Mouse (Mus musculus): ENCODE results near the gene Cd80. TPM values are rescaled to one million over a fixed set of nuclear protein-coding genes. Genes with fewer than 3 reads are reported as not detected.

The Cd80 gene
- total and polyA plus RNA-seq, 3 experiments: 0.04 to 0.38 TPM; not detected in 1

DNA sequence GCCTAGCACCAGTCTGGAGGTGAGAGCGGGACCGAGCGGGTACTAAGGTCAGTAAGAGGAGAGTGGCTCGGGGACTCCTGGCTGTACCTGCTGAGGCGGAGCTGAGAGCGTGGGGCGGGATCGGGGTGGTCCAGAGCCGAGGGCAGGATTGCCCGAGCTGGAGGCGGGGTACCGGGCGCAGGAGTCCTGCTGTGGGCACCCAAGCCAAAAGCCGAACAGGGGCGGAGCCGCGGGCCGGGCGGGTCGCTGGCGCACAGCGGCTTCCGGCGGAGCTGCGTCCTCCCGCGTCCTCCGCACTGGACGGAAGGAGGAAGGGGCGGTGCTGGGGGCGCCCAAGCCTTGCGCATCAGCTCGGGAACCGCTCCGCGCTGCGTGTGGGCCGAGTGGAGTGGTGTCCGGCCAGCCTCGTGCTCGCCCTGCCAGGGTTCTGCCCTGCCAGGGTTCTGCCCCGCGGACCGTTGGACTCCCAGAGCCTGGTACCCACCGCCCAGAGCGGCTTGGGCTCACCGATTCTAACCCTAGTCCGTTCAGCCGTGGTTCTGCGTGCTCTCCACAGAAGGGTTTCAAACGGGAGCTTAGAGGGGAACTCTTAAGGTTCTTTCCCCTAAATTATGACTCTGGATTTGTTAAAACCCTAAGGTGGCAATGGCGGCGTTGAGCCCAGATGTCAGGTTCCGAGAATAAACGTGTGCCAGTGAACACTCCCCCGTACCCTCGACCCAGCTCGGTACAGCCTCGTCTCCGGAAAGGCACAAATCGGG lies 2.7 kb upstream of the Cd80 start, which contains the start of gene Adprh (continued):
- TF ChIP-seq RCOR1 (IDR thresholded peaks at IDR 0.05; ENCODE audit: low read depth, low read length) (0 out of 2 replicates have a peak, but pooled peaks have one; percentile 19), ETS1 (IDR thresholded peaks at IDR 0.05; ENCODE audit: low read depth, low read length) (0 out of 2 replicates have a peak, but pooled peaks have one; percentile 13), UBTF (IDR thresholded peaks at IDR 0.05; ENCODE audit: borderline replicate concordance, insufficient read depth, low read depth, low read length) (0 out of 2 replicates have a peak, but pooled peaks have one; percentile 77)

DNA sequence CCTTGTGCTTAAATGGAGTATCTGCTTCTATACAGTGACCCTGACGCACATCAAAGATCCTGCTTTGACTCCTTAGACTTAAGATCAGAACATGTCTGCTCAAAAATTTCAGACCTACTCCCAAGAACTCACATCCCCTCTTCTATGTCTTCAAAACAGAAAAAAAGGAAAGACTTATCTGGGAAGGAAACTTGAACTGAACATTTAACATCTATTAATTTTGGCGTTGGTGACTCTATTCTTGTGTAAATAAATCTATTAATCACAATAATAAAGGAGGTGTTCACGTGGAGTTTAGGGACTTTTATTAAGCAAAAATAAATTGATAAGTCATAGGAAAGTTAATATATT lies 2.2 kb upstream of the Cd80 start:
- TF ChIP-seq ZNF384 (IDR thresholded peaks at IDR 0.05; ENCODE audit: low read depth, low read length) (no peak), NRF1 (IDR thresholded peaks at IDR 0.05; ENCODE audit: insufficient read depth, low read depth, low read length, poor library complexity, severe bottlenecking) (no peak), POLR2AphosphoS2 (IDR thresholded peaks at IDR 0.05; ENCODE audit: low read length) (no peak), HCFC1 (IDR thresholded peaks at IDR 0.05; ENCODE audit: low read depth, low read length) (no peak), CHD1 (IDR thresholded peaks at IDR 0.05; ENCODE audit: low read depth, low read length) (no peak), ZKSCAN1 (IDR thresholded peaks at IDR 0.05; ENCODE audit: low read depth, low read length) (no peak), ZC3H11A (IDR thresholded peaks at IDR 0.05; ENCODE audit: low read depth, low read length) (no peak), EP300 (IDR thresholded peaks at IDR 0.05; ENCODE audit: low read depth in 1 of 2, low read length in 2 of 2) (no peak), NELFE (IDR thresholded peaks at IDR 0.05; ENCODE audit: low read depth, low read length) (no peak), E2F4 (IDR thresholded peaks at IDR 0.05; ENCODE audit: borderline replicate concordance, low read depth, low read length) (no peak), MXI1 (IDR thresholded peaks at IDR 0.05; ENCODE audit: low read depth, low read length) (no peak), USF2 (IDR thresholded peaks at IDR 0.05; ENCODE audit: borderline replicate concordance in 1 of 2, insufficient read depth in 1 of 2, low read depth in 1 of 2, low read length in 2 of 2) (no peak), GATA1 (IDR thresholded peaks at IDR 0.05; ENCODE audit: low read depth, low read length) (no peak), MAZ (IDR thresholded peaks at IDR 0.05; ENCODE audit: low read depth, low read length) (no peak), CTCF (IDR thresholded peaks at IDR 0.05 in 2 of 3, conservative IDR thresholded peaks at IDR 0.05 in 1 of 3; ENCODE audit: control insufficient read depth in 1 of 3, insufficient read depth in 1 of 3, low read depth in 2 of 3, low read length in 3 of 3, poor library complexity in 1 of 3, severe bottlenecking in 1 of 3) (no peak), ELF1 (IDR thresholded peaks at IDR 0.05; ENCODE audit: low read depth, low read length) (no peak), KAT2A (conservative IDR thresholded peaks at IDR 0.05; ENCODE audit: low read depth, low read length) (no peak)
- peaks cover 3 to 26% of the 10 kb centered on the region in 2 experiments for H3K4me1 ChIP-seq (ENCODE audit: control insufficient read depth in 1 of 2, insufficient read depth in 2 of 2, low read length in 2 of 2)
- no peak for DNase-seq (ENCODE audit: low read depth, low spot score)
- H3K27me3 ChIP-seq (ENCODE audit: control insufficient read depth in 1 of 2, insufficient read depth in 2 of 2, low read length in 2 of 2): no peaks in the 10 kb centered on the region
- H3K79me2 ChIP-seq (ENCODE audit: control insufficient read depth, insufficient read depth, low read length, poor library complexity): peaks cover 13% of the 10 kb centered on the region
- peak overlapping the region; percentile 85 for H3K27ac ChIP-seq (ENCODE audit: control insufficient read depth, low read depth, low read length)
- H3K36me3 ChIP-seq (ENCODE audit: control insufficient read depth in 1 of 2, insufficient read depth in 2 of 2, low read length in 2 of 2): peaks cover 0 to 22% of the 10 kb centered on the region in 2 experiments; a peak in 2 of 4 replicates
- no peaks in the 10 kb centered on the region for H3K9me3 ChIP-seq (replicated peaks; ENCODE audit: insufficient read depth, low read length)
- peak overlapping the region; percentile 84 to 89 for H3K4me3 ChIP-seq (ENCODE audit: control insufficient read depth in 1 of 2, insufficient read depth in 1 of 2, low read depth in 2 of 2, low read length in 2 of 2)
- H3K9ac ChIP-seq (ENCODE audit: control insufficient read depth, low read depth, low read length, poor library complexity, severe bottlenecking): peak overlapping the region; percentile 96
